Mouse (Mus musculus) G1E (cell line): ENCODE data around the gene Tjp1.

Experiments used
- CTCF ChIP-seq: IDR thresholded peaks from 2 replicates; pipeline ENCODE4 v1.5.1; 2012; ENCODE audit warnings: low read depth, low read length, inconsistent platforms, mixed read lengths
- GATA1 ChIP-seq: IDR thresholded peaks from 2 replicates; pipeline ENCODE4 v1.6.1; 2012; ENCODE audit warnings: borderline replicate concordance, low read length, inconsistent platforms, mixed read lengths
- GATA2 ChIP-seq: IDR thresholded peaks from 2 replicates; pipeline ENCODE4 v1.6.1; 2012; ENCODE audit warnings: low read depth, low read length, inconsistent platforms, borderline replicate concordance
- POLR2AphosphoS5 ChIP-seq: IDR thresholded peaks from 2 replicates; pipeline ENCODE4 v1.6.1; 2012; ENCODE audit warnings: low read depth, low read length, inconsistent platforms; ENCODE audit not compliant: insufficient replicate concordance
- TAL1 ChIP-seq: conservative IDR thresholded peaks from 2 replicates; pipeline ENCODE4 v1.6.1; 2012; ENCODE audit warnings: low read depth, low read length, inconsistent platforms, mixed read lengths

- TF ChIP-seq GATA2 (no peak), CTCF (no peak), GATA1 (no peak), POLR2AphosphoS5 (no peak), TAL1 (no peak)
These were observed 20.2 kb downstream of the Tjp1 start for GRCm38 (mm10) chr7:65507341-65507740.
